Mouse (Mus musculus) neural tube, embryonic 13.5 days (tissue): ENCODE measurements around the gene Olfr103. TPM values are rescaled to one million over a fixed set of nuclear protein-coding genes. Genes with fewer than 3 reads are reported as not detected.

Experiments used
- ATAC-seq: fragments of 200-750 bp; cut with Nextera tagmentation; 2 replicates; pipeline ENCODE4 v1.8.0; 2017; ENCODE audit warnings: low read depth, mild to moderate bottlenecking, moderate TSS enrichment, moderate library complexity
- H3K27ac ChIP-seq: fragments of 300-500 bp; sonication (generic); replicated peaks from 2 replicates; pipeline ENCODE4 v1.5.1; 2015; ENCODE audit warnings: moderate library complexity, mild to moderate bottlenecking, inconsistent platforms
- H3K27me3 ChIP-seq: fragments of 300-500 bp; sonication (generic); 2 replicates; pipeline ENCODE4 v1.6.1; 2015; ENCODE audit warnings: mild to moderate bottlenecking, inconsistent platforms
- H3K36me3 ChIP-seq: fragments of 300-500 bp; sonication (generic); 2 replicates; pipeline ENCODE4 v1.6.1; 2015; ENCODE audit warnings: mild to moderate bottlenecking, inconsistent platforms
- H3K4me1 ChIP-seq: fragments of 300-500 bp; sonication (generic); replicated peaks from 2 replicates; pipeline ENCODE4 v1.6.1; 2015; ENCODE audit warnings: inconsistent platforms
- H3K4me2 ChIP-seq: fragments of 300-500 bp; sonication (generic); 2 replicates; pipeline ENCODE4 v1.6.1; 2015; ENCODE audit warnings: inconsistent platforms, mild to moderate bottlenecking, moderate library complexity
- H3K4me3 ChIP-seq: fragments of 300-500 bp; sonication (generic); 2 replicates; pipeline ENCODE4 v1.5.1; 2015; ENCODE audit warnings: mild to moderate bottlenecking, inconsistent platforms
- H3K9ac ChIP-seq: fragments of 300-500 bp; sonication (generic); 2 replicates; pipeline ENCODE4 v1.6.1; 2015; ENCODE audit warnings: moderate library complexity, mild to moderate bottlenecking, inconsistent platforms
- H3K9me3 ChIP-seq: fragments of 300-500 bp; sonication (generic); 2 replicates; pipeline ENCODE4 v1.6.1; 2016; ENCODE audit warnings: inconsistent platforms
- WGBS: fragments of 180-500 bp; shearing (Covaris S2); methylation state at CpG from one replicate; pipeline ENCODE4 v1.1.7; 2015; 5-methylcytosine and 5-hydroxymethylcytosine counted together
- polyA plus RNA-seq: library from polyadenylated mRNA; unstranded; fragments of >200 nt; fragmentation: Nextera tagmentation; extraction: Ambion mirVana; gene quantifications from 2 replicates; pipeline ENCODE4 v1.2.1, GENCODE M21; 2015

Olfr103 gene
- not detected in 2 replicates for polyA plus RNA-seq

DNA sequence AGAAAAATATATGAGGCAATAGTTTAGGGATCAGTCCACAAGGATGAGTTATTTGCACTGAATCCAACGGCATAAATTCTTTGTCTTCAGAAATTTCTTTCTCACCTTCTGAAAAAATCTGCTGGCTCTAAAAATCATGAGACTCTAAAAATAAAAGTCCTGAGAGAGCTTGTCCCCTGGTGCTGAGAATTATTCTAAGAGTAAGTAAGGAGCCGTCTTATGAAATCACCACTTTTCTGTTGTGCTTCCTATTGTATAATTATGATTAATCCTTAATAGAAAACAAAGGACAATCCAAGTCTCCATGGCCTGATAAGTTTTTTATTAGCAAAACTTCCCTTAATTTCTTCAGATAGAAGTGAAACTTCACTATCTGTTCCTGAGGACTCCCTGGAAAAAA is at the start of gene Olfr103:
Gene Olfr103 (minus strand): TSS at position 101 of the 400 bp plus-strand sequence.
- no peak within 1 kb of the TSS for H3K27ac ChIP-seq
- no peaks in the 10 kb centered on the region for H3K9me3 ChIP-seq
- H3K9ac ChIP-seq = no peak within 1 kb of the TSS
- 94% methylated on average over 2 of the region's 2 CpGs for WGBS
- no peak within 1 kb of the TSS for H3K4me2 ChIP-seq
- H3K36me3 ChIP-seq = no peaks in the 10 kb centered on the region
- H3K4me3 ChIP-seq = no peak within 1 kb of the TSS
- H3K4me1 ChIP-seq = no peaks in the 10 kb centered on the region
- H3K27me3 ChIP-seq = no peaks in the 10 kb centered on the region
- ATAC-seq = no peak

DNA sequence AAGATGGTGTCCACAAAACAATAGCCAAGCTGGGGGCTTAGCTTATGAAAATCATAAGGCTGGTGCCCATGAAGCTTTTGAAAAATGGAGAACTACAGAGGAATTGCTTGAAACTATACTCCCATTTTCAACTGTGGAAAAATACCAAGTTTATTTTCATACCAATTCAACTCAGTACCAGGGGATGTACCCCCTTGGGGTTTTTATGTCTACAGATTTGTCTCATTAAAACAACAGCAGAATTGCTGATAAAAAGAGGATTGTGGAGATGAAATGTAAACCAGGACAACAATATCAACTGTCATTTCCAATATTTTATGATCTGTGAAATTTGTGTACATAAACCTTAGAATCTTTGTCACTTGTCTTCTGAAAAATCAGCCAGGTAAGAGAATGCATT is 39.2 kb upstream of the Olfr103 start, which contains the start of gene Olfr105-ps:
Gene Olfr105-ps (plus strand): TSS at position 301 of the 400 bp plus-strand sequence.
- H3K4me3 ChIP-seq = no peak within 1 kb of the TSS
- H3K9me3 ChIP-seq = no peaks in the 10 kb centered on the region
- H3K4me2 ChIP-seq = no peak within 1 kb of the TSS
- no peaks in the 10 kb centered on the region for H3K36me3 ChIP-seq
- H3K9ac ChIP-seq = no peak within 1 kb of the TSS
- H3K4me1 ChIP-seq = no peaks in the 10 kb centered on the region
- no peak for ATAC-seq
- no peak within 1 kb of the TSS for H3K27ac ChIP-seq
- no peaks in the 10 kb centered on the region for H3K27me3 ChIP-seq

DNA sequence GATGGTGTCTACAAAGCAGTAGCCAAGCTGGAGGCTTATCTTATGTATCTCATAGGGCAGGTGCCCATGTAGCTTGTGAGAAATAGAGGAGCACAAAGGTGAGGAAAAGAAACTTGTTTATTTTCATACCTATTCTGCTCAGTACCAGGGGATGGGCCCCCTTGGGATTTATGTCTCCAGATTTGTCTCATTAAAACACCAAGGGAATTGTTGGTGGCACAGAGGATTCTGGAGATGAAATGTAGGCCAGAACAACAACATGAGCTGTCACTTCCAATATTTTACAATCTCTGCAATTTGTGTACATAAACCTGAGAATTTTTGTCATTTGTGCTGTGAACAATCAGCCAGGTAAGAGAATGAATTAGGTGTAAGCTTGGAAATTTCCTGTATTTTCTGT is 19.8 kb upstream of the Olfr103 start, which contains the start of gene Olfr104-ps:
Gene Olfr104-ps (plus strand): TSS at position 301 of the 400 bp plus-strand sequence.
- Histone ChIP-seq H3K4me1 (no peaks in the 10 kb centered on the region), H3K4me3 (no peak within 1 kb of the TSS), H3K4me2 (no peak within 1 kb of the TSS), H3K27ac (no peak within 1 kb of the TSS), H3K36me3 (no peaks in the 10 kb centered on the region), H3K9ac (no peak within 1 kb of the TSS), H3K27me3 (no peaks in the 10 kb centered on the region), H3K9me3 (no peaks in the 10 kb centered on the region)
- ATAC-seq = no peak

DNA sequence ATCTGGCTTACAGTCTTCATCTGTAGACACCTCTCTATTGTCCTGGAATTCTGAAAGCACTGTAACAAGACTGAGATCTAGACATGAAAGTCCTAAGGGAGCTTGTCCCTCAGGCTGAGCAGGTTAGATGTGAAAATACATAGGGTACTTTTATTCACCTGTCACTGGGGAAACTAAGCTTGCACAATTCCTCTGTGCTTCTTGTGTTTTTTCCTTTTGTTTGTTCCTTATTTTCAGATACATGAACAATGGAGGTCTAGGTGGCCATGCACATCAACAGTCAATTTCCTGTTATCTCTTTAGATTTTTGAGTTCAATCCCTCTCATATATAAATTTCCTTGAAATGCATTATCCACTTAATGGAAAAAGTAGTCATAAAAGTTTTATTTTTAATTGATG is 22.5 kb downstream of the Olfr103 start, which contains the start of gene Olfr102:
Gene Olfr102 (minus strand): TSS at position 101 of the 400 bp plus-strand sequence.
- no peak for ATAC-seq
- Histone ChIP-seq H3K36me3 (no peaks in the 10 kb centered on the region), H3K27ac (no peak within 1 kb of the TSS), H3K9me3 (no peaks in the 10 kb centered on the region), H3K9ac (no peak within 1 kb of the TSS), H3K27me3 (no peaks in the 10 kb centered on the region), H3K4me3 (no peak within 1 kb of the TSS), H3K4me1 (no peaks in the 10 kb centered on the region), H3K4me2 (no peak within 1 kb of the TSS)

DNA sequence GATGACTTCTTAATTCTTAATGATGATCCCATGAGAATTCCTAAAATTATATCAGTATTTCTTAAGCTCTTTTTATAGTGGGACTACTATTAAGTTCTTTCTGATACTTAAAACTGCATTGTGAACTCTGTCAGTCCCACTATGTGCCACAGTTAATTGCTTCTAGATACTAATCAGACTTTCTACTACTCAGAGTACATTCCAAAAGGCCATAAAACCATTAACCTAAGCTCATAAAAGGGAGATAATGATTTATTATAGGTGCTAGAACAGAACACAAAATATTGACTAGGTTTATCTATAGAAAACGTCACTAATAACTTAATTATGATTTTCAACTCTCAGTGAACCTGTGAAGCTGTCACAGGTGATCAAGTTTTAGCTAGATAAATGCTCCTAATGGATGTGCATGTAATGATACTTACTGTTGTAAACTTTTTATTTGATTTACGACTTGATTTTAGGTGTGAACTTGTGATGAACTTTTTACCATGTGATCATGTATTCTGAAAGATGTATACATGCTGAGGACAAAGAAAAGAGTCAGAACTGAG is 29.3 kb downstream of the Olfr103 start:
- Histone ChIP-seq H3K9ac (no peak overlapping the region), H3K9me3 (no peaks in the 10 kb centered on the region), H3K36me3 (no peaks in the 10 kb centered on the region), H3K4me1 (no peaks in the 10 kb centered on the region), H3K4me3 (no peak overlapping the region), H3K27ac (no peak overlapping the region), H3K27me3 (no peaks in the 10 kb centered on the region), H3K4me2 (no peak overlapping the region)
- no peak for ATAC-seq
- WGBS = 53% methylated on average over 2 of the region's 2 CpGs

DNA sequence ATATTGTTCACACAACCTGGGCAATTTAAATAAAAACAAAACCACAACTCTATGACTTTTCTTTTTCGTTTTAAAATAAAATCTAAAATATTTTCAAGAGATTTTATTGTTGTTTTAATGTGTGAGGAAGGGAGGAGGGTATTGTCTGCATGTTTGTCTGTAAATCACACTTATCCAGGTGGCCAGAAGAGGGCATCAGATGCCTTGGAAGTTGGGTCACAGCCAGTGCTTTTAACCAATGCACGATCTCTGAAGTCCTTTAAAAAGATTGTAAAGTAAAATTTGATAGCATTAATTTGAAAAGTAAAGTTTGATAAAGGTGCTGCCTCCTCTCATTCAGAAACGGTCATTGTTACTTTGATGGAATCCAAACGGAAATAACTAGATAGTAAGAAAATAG is 31.0 kb downstream of the Olfr103 start:
- Histone ChIP-seq H3K36me3 (no peaks in the 10 kb centered on the region), H3K9me3 (no peaks in the 10 kb centered on the region), H3K4me2 (no peak overlapping the region), H3K27ac (no peak overlapping the region), H3K27me3 (no peaks in the 10 kb centered on the region), H3K4me1 (no peaks in the 10 kb centered on the region), H3K9ac (no peak overlapping the region), H3K4me3 (no peak overlapping the region)
- no peak for ATAC-seq
- 45% methylated on average over 4 of the region's 4 CpGs for WGBS

DNA sequence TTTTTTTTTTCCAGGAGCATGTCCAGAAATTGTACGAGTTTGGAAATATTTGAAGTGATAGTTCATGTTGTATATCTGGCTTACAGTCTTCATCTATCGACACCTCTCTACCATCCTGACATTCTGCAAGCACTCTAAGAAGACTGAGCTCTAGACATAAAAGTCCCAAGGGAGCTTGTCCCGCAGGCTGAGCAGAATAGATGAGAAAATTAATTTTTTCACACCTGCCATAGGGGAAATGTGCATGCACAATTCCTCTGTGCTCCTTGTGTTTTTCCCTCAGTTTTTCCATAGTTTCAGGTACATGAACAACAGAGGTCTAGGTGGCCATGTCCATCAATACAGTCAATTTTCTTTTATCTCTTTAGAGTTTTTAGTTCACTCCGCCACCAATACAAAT is 35.3 kb downstream of the Olfr103 start, which contains the start of gene Olfr101:
Gene Olfr101 (minus strand): TSS at position 101 of the 400 bp plus-strand sequence.
- Histone ChIP-seq H3K4me3 (no peak within 1 kb of the TSS), H3K27me3 (no peaks in the 10 kb centered on the region), H3K4me1 (no peaks in the 10 kb centered on the region), H3K4me2 (no peak within 1 kb of the TSS), H3K9me3 (no peaks in the 10 kb centered on the region), H3K27ac (no peak within 1 kb of the TSS), H3K9ac (no peak within 1 kb of the TSS), H3K36me3 (no peaks in the 10 kb centered on the region)
- ATAC-seq = no peak
- WGBS = 80% methylated on average over 4 of the region's 4 CpGs

Other genes starting within 250 kb of the Olfr103 start
- not detected in 2 replicates for gene Olfr91, start 241.4 kb downstream of the Olfr103 start, polyA plus RNA-seq
- not detected in 2 replicates for gene Olfr92, start 219.6 kb downstream of the Olfr103 start, polyA plus RNA-seq
- gene Olfr93, start 178.2 kb downstream of the Olfr103 start, polyA plus RNA-seq = not detected in 2 replicates
- gene Ubd, start 145.8 kb downstream of the Olfr103 start, polyA plus RNA-seq = not detected in 2 replicates
- gene Olfr94, start 138.7 kb downstream of the Olfr103 start, polyA plus RNA-seq = not detected in 2 replicates
- not detected in 2 replicates for gene Olfr95, start 126.6 kb downstream of the Olfr103 start, polyA plus RNA-seq
- not detected in 2 replicates for gene Olfr96, start 119.6 kb downstream of the Olfr103 start, polyA plus RNA-seq
- gene Olfr97, start 102.4 kb downstream of the Olfr103 start, polyA plus RNA-seq = not detected in 2 replicates
- gene Olfr98, start 75.9 kb downstream of the Olfr103 start, polyA plus RNA-seq = not detected in 2 replicates
- 1.1 and 1.2 TPM in 2 replicates for gene H2-M3, start 69.5 kb downstream of the Olfr103 start, polyA plus RNA-seq
- gene Olfr99, start 56.2 kb downstream of the Olfr103 start, polyA plus RNA-seq = not detected in 2 replicates
- not detected in 2 replicates for gene Olfr101, start 35.4 kb downstream of the Olfr103 start, polyA plus RNA-seq
- gene Olfr102, start 22.6 kb downstream of the Olfr103 start, polyA plus RNA-seq = not detected in 2 replicates
- gene Olfr104-ps, start 19.9 kb upstream of the Olfr103 start, polyA plus RNA-seq = not detected in 2 replicates
- not detected in 2 replicates for gene Olfr105-ps, start 39.3 kb upstream of the Olfr103 start, polyA plus RNA-seq
- not detected in 2 replicates for gene Olfr106-ps, start 50.7 kb upstream of the Olfr103 start, polyA plus RNA-seq
- not detected in 2 replicates for gene Olfr107, start 59.5 kb upstream of the Olfr103 start, polyA plus RNA-seq
- not detected in 2 replicates for gene Olfr108, start 105.8 kb upstream of the Olfr103 start, polyA plus RNA-seq
- not detected in 2 replicates for gene Olfr109, start 119.2 kb upstream of the Olfr103 start, polyA plus RNA-seq
- not detected in 2 replicates for gene H2-M2, start 143.9 kb upstream of the Olfr103 start, polyA plus RNA-seq
- gene Olfr110, start 152.8 kb upstream of the Olfr103 start, polyA plus RNA-seq = not detected in 2 replicates
- not detected in 2 replicates for gene Olfr111, start 168.3 kb upstream of the Olfr103 start, polyA plus RNA-seq
- not detected in 2 replicates for gene Olfr112, start 229.8 kb upstream of the Olfr103 start, polyA plus RNA-seq
- gene Olfr113, start 238.0 kb upstream of the Olfr103 start, polyA plus RNA-seq = not detected in 2 replicates